Mouse (Mus musculus) layer of hippocampus, postnatal 36 days (tissue): Measurements from ENCODE around the gene BC051142. TPM values are rescaled to one million over a fixed set of nuclear protein-coding genes. Genes with fewer than 3 reads are reported as not detected.

ENCODE experiments used
- total RNA-seq, 2 experiments: library from RNA; stranded (reverse); gene quantifications; 2 replicates each; pipeline ENCODE4 v1.2.3; 2021

BC051142 gene
- total RNA-seq, 2 experiments from 2014 or later: 2.3 to 3.6 TPM

Other genes with a start within 250 kb of the BC051142 start
- gene H2-DMb1, start 245.7 kb upstream of the BC051142 start, total RNA-seq: 1 to 10 TPM in 1 of 2 experiments, under 1 TPM in 1; 0.95 to 1.7 TPM
- gene Tap1, start 211.3 kb upstream of the BC051142 start, total RNA-seq: 1 to 10 TPM; 3.4 to 3.5 TPM
- gene Psmb9, start 211.1 kb upstream of the BC051142 start, total RNA-seq: 1 to 10 TPM; 1.2 to 1.7 TPM
- 1 to 10 TPM; 2.7 to 3.2 TPM for gene Psmb8, start 201.1 kb upstream of the BC051142 start, total RNA-seq
- gene Tap2, start 195.3 kb upstream of the BC051142 start, total RNA-seq: 10 to 100 TPM in 1 of 2 experiments, 1 to 10 TPM in 1; 8.5 to 10.3 TPM
- under 1 TPM in 1 of 2 experiments, not detected in 1; 0.47 TPM for gene H2-Ob, start 159.9 kb upstream of the BC051142 start, total RNA-seq
- 1 to 10 TPM; 1.6 to 1.9 TPM for gene H2-Ab1, start 141.1 kb upstream of the BC051142 start, total RNA-seq
- 1 to 10 TPM in 1 of 2 experiments, under 1 TPM in 1; 0.87 to 1.3 TPM for gene H2-Aa, start 111.0 kb upstream of the BC051142 start, total RNA-seq
- gene H2-Eb1, start 93.0 kb upstream of the BC051142 start, total RNA-seq: 1 to 10 TPM; 1.3 TPM
- not detected for gene H2-Eb2, start 73.2 kb upstream of the BC051142 start, total RNA-seq
- under 1 TPM; 0.43 to 0.82 TPM for gene Btnl2, start 44.0 kb upstream of the BC051142 start, total RNA-seq
- not detected for gene Btnl1, start 21.7 kb upstream of the BC051142 start, total RNA-seq
- not detected for gene Btnl4, start 78.5 kb downstream of the BC051142 start, total RNA-seq
- not detected for gene Btnl6, start 118.5 kb downstream of the BC051142 start, total RNA-seq
- gene Notch4, start 165.4 kb downstream of the BC051142 start, total RNA-seq: 10 to 100 TPM in 1 of 2 experiments, 1 to 10 TPM in 1; 7.0 to 11.5 TPM
- 1 to 10 TPM; 2.1 to 2.2 TPM for gene Gpsm3, start 191.0 kb downstream of the BC051142 start, total RNA-seq
- gene Pbx2, start 192.4 kb downstream of the BC051142 start, total RNA-seq: 10 to 100 TPM; 63.0 to 63.9 TPM
- under 1 TPM; 0.60 to 0.94 TPM for gene Ager, start 199.0 kb downstream of the BC051142 start, total RNA-seq
- gene Rnf5, start 204.9 kb downstream of the BC051142 start, total RNA-seq: 10 to 100 TPM; 79.4 to 87.3 TPM
- gene Agpat1, start 205.4 kb downstream of the BC051142 start, total RNA-seq: 100 to 1,000 TPM; 159 to 169 TPM
- 1 to 10 TPM; 1.8 to 2.0 TPM for gene Egfl8, start 217.2 kb downstream of the BC051142 start, total RNA-seq
- 10 to 100 TPM; 44.4 to 50.8 TPM for gene Ppt2, start 229.7 kb downstream of the BC051142 start, total RNA-seq
- gene Prrt1, start 230.7 kb downstream of the BC051142 start, total RNA-seq: 100 to 1,000 TPM; 317 to 352 TPM
- gene Fkbpl, start 245.9 kb downstream of the BC051142 start, total RNA-seq: 10 to 100 TPM; 17.9 to 18.0 TPM
- 100 to 1,000 TPM in 1 of 2 experiments, 10 to 100 TPM in 1; 89.9 to 101 TPM for gene Atf6b, start 248.3 kb downstream of the BC051142 start, total RNA-seq